Mouse (Mus musculus): Measurements from ENCODE around the gene Gstp1. TPM values are rescaled to one million over a fixed set of nuclear protein-coding genes. Genes with fewer than 3 reads are reported as not detected.
A peak's percentile ranks its signal among the peaks of the same experiment; 100 is the strongest.

Gstp1 gene
- polyA plus RNA-seq, 1 experiment from 2014 or later = 497 TPM

GRCm38 (mm10) chr19:4012432-4013022 lies 25.3 kb downstream of the Gstp1 start, which contains the start of gene Ndufv1:
TSS of gene Ndufv1 (minus strand) at chr19:4012806.
- ATAC-seq (ENCODE audit: low FRiP score) = peak; percentile 99

DNA sequence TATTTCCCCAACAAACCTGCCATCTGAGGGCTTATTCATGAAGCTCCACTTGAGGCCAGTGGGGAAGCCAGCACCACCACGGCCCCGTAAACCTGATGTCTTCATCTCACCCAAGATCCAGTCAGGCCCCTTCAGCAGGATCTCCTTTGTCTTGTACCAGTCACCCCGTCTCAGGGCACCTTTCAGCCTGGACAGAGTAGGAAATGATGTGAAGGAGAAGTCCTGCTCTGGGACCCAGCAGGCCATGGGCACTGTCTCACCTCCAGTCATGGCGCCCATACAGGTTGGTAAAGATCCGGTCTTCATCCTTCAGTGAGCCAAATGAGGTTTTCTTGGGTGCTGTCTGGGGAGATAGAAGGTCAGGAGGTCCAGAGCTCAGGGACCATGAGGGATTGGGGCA lies 26.7 kb downstream of the Gstp1 start:
- ATAC-seq (ENCODE audit: low FRiP score) = no peak
- 94% methylated on average over 5 of the region's 5 CpGs for WGBS
- H3K9me3 ChIP-seq (ENCODE audit: control insufficient read depth, low read length) = no peaks in the 10 kb centered on the region
- H3K4me2 ChIP-seq (replicated peaks) = no peak overlapping the region; the same call in 1 of the 2 replicates
- H3K9ac ChIP-seq = no peak overlapping the region
- H3K4me1 ChIP-seq (replicated peaks; ENCODE audit: control insufficient read depth, insufficient read depth, low read length) = peaks cover 5% of the 10 kb centered on the region; the same call in 1 of the 2 replicates
- no peak for DNase-seq (ENCODE audit: low spot score)
- H3K36me3 ChIP-seq (replicated peaks; ENCODE audit: control insufficient read depth, insufficient read depth) = peaks cover 45% of the 10 kb centered on the region
- no peak overlapping the region for H3K4me3 ChIP-seq (replicated peaks; ENCODE audit: low read length)
- no peak overlapping the region for H3K27ac ChIP-seq
- no peaks in the 10 kb centered on the region for H3K27me3 ChIP-seq (ENCODE audit: control insufficient read depth, insufficient read depth, low read length)

More at GRCm38 (mm10) chr19:4012432-4013022, 25.3 kb downstream of the Gstp1 start, which contains the start of gene Ndufv1:
- Histone ChIP-seq H3K9ac (peak within 1 kb of the TSS; percentile 72), H3K36me3 (replicated peaks; ENCODE audit: control insufficient read depth, insufficient read depth) (peaks cover 30% of the 10 kb centered on the region), H3K27me3 (ENCODE audit: control insufficient read depth, insufficient read depth, low read length) (no peaks in the 10 kb centered on the region), H3K4me2 (replicated peaks) (peak within 1 kb of the TSS; percentile 74), H3K27ac (peak within 1 kb of the TSS; percentile 70), H3K4me1 (replicated peaks; ENCODE audit: control insufficient read depth, insufficient read depth, low read length) (peaks cover 5% of the 10 kb centered on the region; the same call in 1 of the 2 replicates), H3K9me3 (ENCODE audit: control insufficient read depth, low read length) (no peaks in the 10 kb centered on the region), H3K4me3 (replicated peaks; ENCODE audit: low read length) (peak within 1 kb of the TSS; percentile 74)
- 0% methylated on average over 45 of the region's 45 CpGs for WGBS
- peak; percentile 98 for DNase-seq (ENCODE audit: low spot score)

- no peak for ATAC-seq (ENCODE audit: low FRiP score)
- no peak overlapping the region for H3K4me2 ChIP-seq (replicated peaks)
- 98% methylated on average over 8 of the region's 8 CpGs for WGBS
- no peak overlapping the region for H3K4me3 ChIP-seq (replicated peaks; ENCODE audit: low read length)
- no peaks in the 10 kb centered on the region for H3K9me3 ChIP-seq (ENCODE audit: control insufficient read depth, low read length)
- peaks cover 4% of the 10 kb centered on the region for H3K4me1 ChIP-seq (replicated peaks; ENCODE audit: control insufficient read depth, insufficient read depth, low read length)
- peaks cover 53% of the 10 kb centered on the region for H3K36me3 ChIP-seq (replicated peaks; ENCODE audit: control insufficient read depth, insufficient read depth)
- no peak overlapping the region for H3K9ac ChIP-seq
- no peak overlapping the region for H3K27ac ChIP-seq
- DNase-seq (ENCODE audit: low spot score) = no peak
- no peaks in the 10 kb centered on the region for H3K27me3 ChIP-seq (ENCODE audit: control insufficient read depth, insufficient read depth, low read length)
Observed at GRCm38 (mm10) chr19:4005971-4006370, 31.8 kb downstream of the Gstp1 start.

GRCm38 (mm10) chr19:4005091-4005490 lies 32.7 kb downstream of the Gstp1 start:
- Histone ChIP-seq H3K9ac (no peak overlapping the region), H3K36me3 (replicated peaks; ENCODE audit: control insufficient read depth, insufficient read depth) (peaks cover 48% of the 10 kb centered on the region), H3K27ac (no peak overlapping the region), H3K4me1 (replicated peaks; ENCODE audit: control insufficient read depth, insufficient read depth, low read length) (peaks cover 6% of the 10 kb centered on the region), H3K4me3 (replicated peaks; ENCODE audit: low read length) (no peak overlapping the region), H3K9me3 (ENCODE audit: control insufficient read depth, low read length) (no peaks in the 10 kb centered on the region), H3K27me3 (ENCODE audit: control insufficient read depth, insufficient read depth, low read length) (no peaks in the 10 kb centered on the region), H3K4me2 (replicated peaks) (no peak overlapping the region)
- no peak for ATAC-seq (ENCODE audit: low FRiP score)
- WGBS = 82% methylated on average over 9 of the region's 9 CpGs
- no peak for DNase-seq (ENCODE audit: low spot score)

DNA sequence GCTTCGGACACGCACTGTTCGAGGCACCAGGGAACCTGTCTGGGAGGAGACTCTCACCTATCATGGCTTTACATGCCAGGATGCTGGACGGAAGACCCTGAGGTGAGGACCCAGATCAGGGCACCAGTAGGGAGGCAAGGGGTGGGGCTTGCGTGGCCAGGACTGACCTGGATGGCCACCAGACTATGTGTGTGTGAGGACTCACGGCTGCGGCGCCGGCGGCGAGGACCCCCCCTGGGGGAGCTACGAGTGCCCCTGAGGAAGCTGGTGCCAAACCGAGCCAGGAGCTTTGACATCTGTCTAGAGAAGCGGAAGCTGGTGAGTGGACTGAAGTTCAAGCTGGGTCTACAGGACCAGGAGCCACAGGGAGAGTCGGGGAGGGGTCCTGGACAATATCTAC lies 33.5 kb downstream of the Gstp1 start:
- H3K27ac ChIP-seq = no peak overlapping the region
- H3K4me2 ChIP-seq (replicated peaks) = no peak overlapping the region
- WGBS = 89% methylated on average over 15 of the region's 15 CpGs

DNA sequence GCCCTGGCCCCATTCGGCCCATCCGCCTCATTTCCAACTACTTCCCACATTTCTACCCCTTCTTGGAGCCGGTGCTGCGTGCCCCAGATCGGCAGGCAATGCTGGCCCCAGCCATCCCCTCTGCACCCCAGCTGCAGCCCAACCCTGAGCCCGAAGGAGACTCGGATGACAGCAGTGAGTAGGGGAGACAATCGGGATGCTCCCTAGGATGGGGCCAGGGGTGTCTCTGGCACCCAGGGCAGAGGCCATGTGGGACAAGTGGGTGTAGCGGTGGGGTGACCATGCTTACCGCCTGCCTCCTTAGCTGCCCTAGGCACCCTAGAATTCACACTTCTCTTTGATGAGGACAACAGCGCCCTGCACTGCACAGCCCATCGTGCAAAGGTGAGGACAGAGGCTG lies 34.1 kb downstream of the Gstp1 start:
- DNase-seq (ENCODE audit: low spot score) (no peak), ATAC-seq (ENCODE audit: low FRiP score) (no peak)
- Histone ChIP-seq H3K27ac (no peak overlapping the region), H3K4me3 (replicated peaks; ENCODE audit: low read length) (no peak overlapping the region), H3K4me1 (replicated peaks; ENCODE audit: control insufficient read depth, insufficient read depth, low read length) (peaks cover 6% of the 10 kb centered on the region), H3K36me3 (replicated peaks; ENCODE audit: control insufficient read depth, insufficient read depth) (peaks cover 34% of the 10 kb centered on the region), H3K27me3 (ENCODE audit: control insufficient read depth, insufficient read depth, low read length) (no peaks in the 10 kb centered on the region), H3K4me2 (replicated peaks) (no peak overlapping the region), H3K9me3 (ENCODE audit: control insufficient read depth, low read length) (no peaks in the 10 kb centered on the region), H3K9ac (no peak overlapping the region)
- 78% methylated on average over 12 of the region's 12 CpGs for WGBS

More for the DNA sequence above, 33.5 kb downstream of the Gstp1 start:
- no peak overlapping the region for H3K9ac ChIP-seq
- no peak for ATAC-seq (ENCODE audit: low FRiP score)
- H3K27me3 ChIP-seq (ENCODE audit: control insufficient read depth, insufficient read depth, low read length) = no peaks in the 10 kb centered on the region
- no peak for DNase-seq (ENCODE audit: low spot score)
- H3K36me3 ChIP-seq (replicated peaks; ENCODE audit: control insufficient read depth, insufficient read depth) = peaks cover 41% of the 10 kb centered on the region
- no peaks in the 10 kb centered on the region for H3K9me3 ChIP-seq (ENCODE audit: control insufficient read depth, low read length)
- peaks cover 6% of the 10 kb centered on the region for H3K4me1 ChIP-seq (replicated peaks; ENCODE audit: control insufficient read depth, insufficient read depth, low read length)
- no peak overlapping the region for H3K4me3 ChIP-seq (replicated peaks; ENCODE audit: low read length)

DNA sequence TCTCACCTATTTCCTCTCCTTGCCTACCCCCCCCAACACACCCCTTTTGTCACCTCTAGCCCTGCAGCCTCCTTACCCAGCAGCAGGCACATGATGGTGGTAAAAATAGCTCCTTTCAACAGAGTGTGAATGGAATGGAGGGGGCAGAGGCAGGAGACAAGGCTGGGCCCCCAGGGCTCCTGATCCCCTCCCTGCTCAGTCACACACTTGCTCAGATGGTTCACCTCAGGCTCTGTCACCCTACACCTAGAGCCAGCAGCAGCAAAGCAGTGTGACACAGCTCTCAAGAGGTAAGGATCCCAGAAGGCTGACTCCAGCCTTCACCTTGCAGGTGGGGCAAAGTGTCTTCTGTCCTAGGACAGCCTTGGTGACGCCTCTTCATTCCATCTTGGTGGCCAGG lies 34.7 kb downstream of the Gstp1 start, which contains the start of gene Doc2g:
Doc2g (plus strand) TSS at position 202 of the 400 bp plus-strand sequence.
- Histone ChIP-seq H3K27ac (no peak within 1 kb of the TSS), H3K36me3 (replicated peaks; ENCODE audit: control insufficient read depth, insufficient read depth) (peaks cover 28% of the 10 kb centered on the region), H3K4me3 (replicated peaks; ENCODE audit: low read length) (no peak within 1 kb of the TSS), H3K9ac (no peak within 1 kb of the TSS), H3K9me3 (ENCODE audit: control insufficient read depth, low read length) (no peaks in the 10 kb centered on the region), H3K27me3 (ENCODE audit: control insufficient read depth, insufficient read depth, low read length) (no peaks in the 10 kb centered on the region), H3K4me2 (replicated peaks) (no peak within 1 kb of the TSS), H3K4me1 (replicated peaks; ENCODE audit: control insufficient read depth, insufficient read depth, low read length) (peaks cover 6% of the 10 kb centered on the region)
- WGBS = 71% methylated on average over 1 of the region's 1 CpGs
- DNase-seq (ENCODE audit: low spot score) (no peak), ATAC-seq (ENCODE audit: low FRiP score) (no peak)

DNA sequence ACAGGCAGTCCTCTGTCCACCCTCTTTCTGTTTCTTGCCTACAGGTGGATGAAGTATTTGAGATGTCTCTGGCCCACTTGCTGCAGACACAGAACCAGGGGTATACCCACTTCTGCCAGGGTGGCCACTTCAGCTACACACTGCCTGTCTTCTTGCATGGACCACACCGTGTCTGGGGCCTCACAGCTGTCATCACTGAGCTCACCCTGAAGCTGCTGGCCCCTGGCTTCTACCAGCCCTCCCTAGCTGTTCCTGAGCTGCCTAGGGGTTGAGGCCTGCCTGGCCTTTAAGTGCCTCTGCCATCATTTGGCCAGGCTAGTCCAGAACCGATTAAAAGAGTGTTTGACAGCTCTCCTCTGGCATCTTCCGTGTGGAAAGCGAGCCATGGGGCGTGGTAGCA lies 36.0 kb downstream of the Gstp1 start:
- DNase-seq (ENCODE audit: low spot score) (no peak), ATAC-seq (ENCODE audit: low FRiP score) (no peak)
- Histone ChIP-seq H3K9ac (peak overlapping the region; percentile 83), H3K4me3 (replicated peaks; ENCODE audit: low read length) (no peak overlapping the region), H3K27me3 (ENCODE audit: control insufficient read depth, insufficient read depth, low read length) (no peaks in the 10 kb centered on the region), H3K9me3 (ENCODE audit: control insufficient read depth, low read length) (no peaks in the 10 kb centered on the region), H3K36me3 (replicated peaks; ENCODE audit: control insufficient read depth, insufficient read depth) (peaks cover 15% of the 10 kb centered on the region), H3K4me1 (replicated peaks; ENCODE audit: control insufficient read depth, insufficient read depth, low read length) (peaks cover 6% of the 10 kb centered on the region), H3K4me2 (replicated peaks) (peak overlapping the region; percentile 72), H3K27ac (no peak overlapping the region)
- 92% methylated on average over 5 of the region's 5 CpGs for WGBS

DNA sequence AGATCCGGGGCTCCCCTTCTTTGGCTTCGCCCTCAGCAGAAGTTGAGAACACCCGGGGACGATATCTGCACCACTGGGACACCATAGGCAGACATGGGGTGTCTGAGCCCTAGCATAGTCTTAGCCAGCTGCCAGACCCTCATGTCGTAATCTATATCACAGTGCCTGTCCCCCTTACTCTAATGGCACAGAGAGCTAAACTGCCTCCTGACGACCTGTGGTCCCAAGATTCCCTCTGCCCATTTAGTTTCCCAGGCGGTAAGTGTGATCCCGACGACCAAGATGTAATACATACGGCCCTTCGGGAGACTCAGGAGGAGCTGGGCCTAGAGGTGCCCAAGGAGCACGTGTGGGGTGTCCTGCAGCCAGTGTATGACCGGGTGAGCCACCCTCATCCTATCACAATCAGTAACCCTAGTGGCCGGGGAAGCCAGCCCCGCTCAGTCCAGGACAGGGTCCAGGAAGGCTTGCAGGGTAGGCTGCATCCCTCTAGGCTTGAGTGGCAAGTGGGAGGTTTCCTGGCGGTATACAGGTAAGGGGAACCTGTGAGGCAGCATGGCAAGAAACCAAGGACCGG lies 36.7 kb downstream of the Gstp1 start:
- ATAC-seq (ENCODE audit: low FRiP score) = peak; percentile 5; the same call in 1 of the 2 replicates
- H3K9me3 ChIP-seq (ENCODE audit: control insufficient read depth, low read length) = no peaks in the 10 kb centered on the region
- peak overlapping the region; percentile 94 for H3K27ac ChIP-seq
- 20% methylated on average over 17 of the region's 17 CpGs for WGBS
- 0 out of 2 replicates have a peak, but pooled peaks cover 8% of the 10 kb centered on the region for H3K36me3 ChIP-seq (replicated peaks; ENCODE audit: control insufficient read depth, insufficient read depth)
- H3K4me3 ChIP-seq (replicated peaks; ENCODE audit: low read length) = peak overlapping the region; percentile 63
- H3K4me1 ChIP-seq (replicated peaks; ENCODE audit: control insufficient read depth, insufficient read depth, low read length) = peaks cover 6% of the 10 kb centered on the region
- peak overlapping the region; percentile 72 for H3K4me2 ChIP-seq (replicated peaks)
- peak overlapping the region; percentile 83 for H3K9ac ChIP-seq
- DNase-seq (ENCODE audit: low spot score) = peak; percentile 33
- H3K27me3 ChIP-seq (ENCODE audit: control insufficient read depth, insufficient read depth, low read length) = no peaks in the 10 kb centered on the region

Measured in hindbrain, embryonic 14.5 days (tissue).